Mouse (Mus musculus): ENCODE measurements at regions not wholly inside any gene's neighbourhood (a gene's known extent, or its start where the extent isn't known, plus 50 kb on each side); places are given as distances from the start of the nearest gene placed in this dataset.

DNA sequence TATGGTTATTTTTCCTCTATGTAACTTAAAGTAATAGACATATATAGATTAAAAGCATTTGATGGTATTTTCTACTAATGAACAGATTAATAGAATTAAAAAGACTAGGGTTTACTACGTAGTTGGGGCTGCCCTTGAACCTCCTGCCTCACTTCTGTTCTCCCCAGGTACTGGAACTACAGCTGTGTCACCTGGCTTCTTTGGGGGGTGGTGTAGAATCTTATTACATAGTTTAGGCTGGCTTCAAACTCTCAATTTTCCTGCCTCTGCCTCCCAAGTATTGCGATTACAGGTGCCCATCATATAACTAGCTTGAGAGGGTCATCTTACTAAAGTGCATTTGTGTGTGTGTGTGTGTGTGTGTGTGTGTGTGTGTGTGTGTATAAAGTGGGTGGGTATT lies 175.0 kb downstream of the Rab11fip4 start:
- TF ChIP-seq CEBPB (IDR thresholded peaks at IDR 0.05; ENCODE audit: low read depth) (no peak), CTCF (IDR thresholded peaks at IDR 0.05; ENCODE audit: control insufficient read depth, insufficient read depth, insufficient read length) (no peak), MAX (IDR thresholded peaks at IDR 0.05) (no peak), MYOG (IDR thresholded peaks at IDR 0.05; ENCODE audit: control insufficient read depth, extremely low read depth, insufficient read length) (no peak), USF1 (IDR thresholded peaks at IDR 0.05; ENCODE audit: low read depth) (no peak)
